Mouse (Mus musculus) adrenal gland, postnatal 25 days (tissue): Measurements from ENCODE around the gene Gm10203. TPM values are rescaled to one million over a fixed set of nuclear protein-coding genes. Genes with fewer than 3 reads are reported as not detected.
"Not testable (repeated sequence)": the region's sequence is repeated elsewhere in the genome, so short reads cannot be mapped to it uniquely, and the experiment has no call there.

Source experiments
- DNase-seq: peaks from one replicate; pipeline ENCODE4 v3.0.0; 2021; ENCODE audit warnings: mixed read lengths
- long read RNA-seq: library from polyadenylated mRNA; stranded (forward); transcript quantifications from one replicate; pipeline ENCODE4 v2.0.0, GENCODE M21; 2021
- total RNA-seq: library from RNA; stranded (reverse); gene quantifications from 2 replicates; pipeline ENCODE4 v1.2.3, GENCODE M21; 2021

Gm10203 gene
- not detected in 2 replicates for total RNA-seq
- long read RNA-seq, result 0 reads

DNA sequence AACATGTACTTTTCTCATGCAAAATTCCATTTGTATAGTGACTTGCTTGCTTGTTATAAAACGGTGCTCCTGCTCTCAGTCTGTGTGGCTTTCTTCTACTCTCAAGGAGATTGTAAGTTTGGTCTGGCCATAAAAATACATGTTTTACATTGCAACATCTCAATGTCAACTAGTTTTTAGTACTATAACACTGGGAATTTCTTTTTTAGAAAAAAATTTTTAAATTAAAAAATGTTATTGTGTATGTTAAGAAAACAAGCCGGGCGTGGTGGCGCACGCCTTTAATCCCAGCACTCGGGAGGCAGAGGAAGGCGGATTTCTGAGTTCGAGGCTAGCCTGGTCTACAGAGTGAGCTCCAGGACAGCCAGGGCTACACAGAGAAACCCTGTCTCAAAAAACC, at the start of gene Gm10203:
TSS of gene Gm10203 (plus strand) at position 301 of the 400 bp plus-strand sequence.
- not testable (repeated sequence) for DNase-seq

DNA sequence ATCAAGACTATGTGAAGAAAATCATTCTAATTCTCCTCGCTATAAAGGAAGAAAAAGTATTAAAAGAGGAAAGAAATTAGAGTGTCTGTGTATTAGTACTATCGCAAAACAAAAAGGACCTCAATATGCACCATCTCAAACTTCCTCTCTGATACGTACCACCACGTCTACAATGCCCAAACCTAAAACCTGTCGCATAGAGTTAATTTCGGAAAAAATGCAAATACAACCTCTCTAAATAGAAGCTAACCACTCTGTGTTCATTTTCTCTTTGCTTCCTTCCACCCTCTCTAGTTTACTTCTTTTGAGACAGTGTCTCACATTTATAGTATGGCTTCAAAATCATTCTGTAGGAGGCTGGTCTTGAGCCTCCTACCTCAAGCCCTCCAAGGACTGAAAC, 37.6 kb upstream of the Gm10203 start:
- no peak for DNase-seq

- no peak for DNase-seq
These were observed 36.5 kb upstream of the Gm10203 start for GRCm38 (mm10) chr6:149093465-149093864.

DNA sequence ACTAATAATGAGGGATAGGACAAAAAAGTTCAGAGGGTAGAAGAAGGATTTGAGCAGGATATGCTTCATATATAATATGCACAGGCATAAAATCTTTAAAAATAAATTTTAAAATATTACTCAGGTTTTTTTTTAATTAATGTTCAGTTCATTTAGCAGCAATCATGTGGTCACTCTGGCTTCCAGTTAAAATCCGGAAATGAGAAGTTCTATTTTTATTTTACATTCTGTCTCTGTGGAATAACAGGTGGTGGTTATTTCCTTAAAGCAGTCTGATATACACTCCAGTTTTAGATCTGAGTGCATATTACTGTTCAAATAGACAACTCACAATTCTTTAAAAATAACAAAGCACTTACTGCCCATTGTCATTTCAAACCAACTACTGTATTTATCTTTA, 35.4 kb upstream of the Gm10203 start:
- DNase-seq, result no peak

DNA sequence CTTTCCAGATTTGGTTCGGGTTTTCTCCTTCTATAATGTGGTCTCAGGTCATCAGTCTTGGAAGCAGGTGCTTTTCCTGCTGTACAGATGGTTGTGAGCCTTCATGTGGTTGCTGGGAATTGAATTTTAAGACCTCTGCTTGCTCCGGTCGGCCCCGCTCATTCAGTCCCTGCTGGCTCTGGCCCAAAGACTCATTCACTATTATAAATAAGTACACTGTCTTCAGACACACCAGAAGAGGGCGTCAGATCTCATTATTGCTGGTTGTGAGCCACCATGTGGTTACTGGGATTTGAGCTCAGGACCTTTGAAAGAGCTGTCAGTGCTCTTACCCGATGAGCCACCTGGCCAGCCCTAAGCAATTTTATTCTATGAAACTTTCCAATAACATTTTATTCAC, 34.6 kb upstream of the Gm10203 start:
- DNase-seq, result no peak

DNA sequence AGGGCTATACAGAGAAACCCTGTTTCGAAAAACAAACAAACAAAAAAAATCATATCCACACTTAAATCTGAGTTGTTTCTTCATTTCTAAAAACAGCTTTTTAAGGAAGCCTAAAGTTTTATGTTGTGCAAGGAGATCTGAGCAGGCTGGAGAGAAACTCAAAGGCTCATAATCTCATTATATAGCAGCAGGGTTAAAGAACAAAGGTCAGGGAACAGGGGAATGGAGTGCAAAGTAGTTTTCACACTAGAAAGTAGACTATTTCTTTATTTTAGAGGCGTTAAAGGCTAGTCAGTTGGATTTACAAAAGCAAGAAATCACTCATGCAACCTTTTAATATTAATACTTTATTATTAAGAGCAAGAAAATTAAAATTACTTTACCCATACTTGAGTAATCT, 33.7 kb upstream of the Gm10203 start:
- DNase-seq, result no peak

DNA sequence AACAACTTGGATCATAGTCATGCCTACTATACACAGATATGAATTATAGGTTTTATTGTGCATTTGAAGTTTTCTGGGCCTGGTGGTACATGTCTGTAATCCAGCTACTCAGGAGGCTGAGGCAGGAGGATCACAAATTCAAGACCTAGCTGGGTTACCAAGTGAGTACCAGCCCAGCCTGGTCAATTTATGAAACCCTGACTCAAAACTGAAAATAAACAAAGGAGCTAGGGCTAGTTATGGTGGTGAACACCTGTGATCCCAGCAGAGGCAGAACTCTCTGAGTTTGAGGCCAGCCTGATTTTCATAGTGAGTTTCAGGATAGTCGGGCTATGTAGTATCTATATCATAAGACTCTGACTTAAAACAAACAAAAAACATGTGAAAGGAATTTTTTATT, 32.7 kb upstream of the Gm10203 start:
- DNase-seq, result no peak

DNA sequence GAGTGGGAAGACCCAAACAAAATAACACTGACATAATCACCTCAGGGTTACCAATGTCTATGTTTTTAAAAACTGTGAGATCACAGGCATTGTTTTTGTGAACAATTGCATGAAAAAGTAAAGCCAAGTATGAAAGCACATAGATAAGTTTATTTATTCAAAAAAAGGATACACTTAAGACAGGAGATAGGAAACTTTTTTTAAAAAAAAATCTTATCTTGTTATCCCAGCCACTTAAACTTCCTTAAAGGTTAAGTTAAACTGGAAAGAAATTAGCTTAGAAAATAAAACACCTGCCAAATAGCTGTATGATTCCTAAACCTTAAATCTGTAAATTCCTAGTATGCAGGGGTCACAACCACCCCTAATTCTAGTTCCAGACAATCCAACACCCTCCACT, 31.0 kb upstream of the Gm10203 start:
- no peak for DNase-seq

- peak; percentile 64 for DNase-seq
These were observed 29.5 kb upstream of the Gm10203 start for GRCm38 (mm10) chr6:149100174-149101075.

GRCm38 (mm10) chr6:149101076-149101942, 28.7 kb upstream of the Gm10203 start, which contains the start of gene Dennd5b:
Gene Dennd5b, minus strand, starts transcription at chr6:149101680.
- peak; percentile 92 for DNase-seq

- DNase-seq, result no peak
These were observed 28.1 kb upstream of the Gm10203 start for GRCm38 (mm10) chr6:149101943-149102243.

GRCm38 (mm10) chr6:149103451-149103850, 26.5 kb upstream of the Gm10203 start:
- DNase-seq, result no peak

DNA sequence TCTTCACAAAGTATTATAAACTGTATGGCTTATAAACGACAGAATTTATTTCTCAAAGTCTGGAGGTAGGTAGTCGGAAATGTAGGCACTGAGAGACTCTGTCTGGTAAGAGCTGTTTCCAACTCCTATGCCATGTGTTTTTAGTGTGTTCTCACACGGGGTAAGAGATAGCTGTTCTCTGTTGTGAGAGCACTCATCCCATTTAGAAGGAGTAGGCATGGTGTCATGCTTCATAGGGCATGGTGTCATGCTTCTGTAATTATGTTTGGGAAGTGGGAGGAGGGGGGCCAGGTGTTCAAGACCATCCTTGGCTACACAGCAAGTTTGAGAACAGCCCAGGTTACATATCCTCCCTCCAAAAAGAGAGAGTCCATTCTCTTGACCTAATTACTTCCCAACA, 22.4 kb upstream of the Gm10203 start:
- DNase-seq, result no peak

DNA sequence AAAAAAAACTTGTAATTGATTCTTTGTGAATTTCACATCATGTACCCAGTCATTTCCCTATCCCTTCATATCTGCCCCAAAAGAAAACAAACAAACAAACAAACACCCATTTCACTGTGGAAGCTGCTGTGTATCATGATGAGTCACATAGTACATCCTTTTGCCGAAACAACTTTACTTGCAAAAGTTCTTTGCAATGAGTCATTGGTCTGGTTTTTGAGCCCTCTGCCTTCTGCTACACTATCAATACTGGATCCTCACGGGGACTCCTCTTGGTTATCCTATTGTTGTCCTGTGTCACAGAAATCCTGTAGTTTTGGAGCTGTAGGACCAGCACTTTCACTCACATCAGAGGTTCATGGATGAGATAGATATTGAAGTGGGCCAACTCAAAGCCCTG, 21.1 kb upstream of the Gm10203 start:
- no peak for DNase-seq

- no peak for DNase-seq
These were observed 13.0 kb upstream of the Gm10203 start for GRCm38 (mm10) chr6:149116992-149117391.

DNA sequence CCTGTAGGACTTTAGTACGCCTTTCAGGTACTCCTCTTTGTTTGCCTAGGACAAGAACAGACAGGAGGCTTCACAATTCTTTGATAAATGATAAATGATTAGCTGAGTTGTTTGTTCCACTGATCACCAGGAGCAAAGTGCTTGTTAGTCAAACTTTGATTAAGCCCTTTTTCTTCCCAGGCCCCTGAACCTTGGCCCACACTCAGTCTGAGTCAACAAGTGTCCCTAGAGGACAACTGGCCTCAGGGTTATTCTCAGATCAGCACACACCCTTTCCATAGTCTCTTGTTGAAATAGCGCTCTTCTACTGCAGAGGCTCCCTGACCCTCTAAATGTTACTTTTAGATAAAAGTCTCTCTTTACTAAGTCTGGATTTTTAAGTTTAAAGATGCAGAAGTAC, 11.0 kb upstream of the Gm10203 start:
- peak; percentile 20 for DNase-seq

DNA sequence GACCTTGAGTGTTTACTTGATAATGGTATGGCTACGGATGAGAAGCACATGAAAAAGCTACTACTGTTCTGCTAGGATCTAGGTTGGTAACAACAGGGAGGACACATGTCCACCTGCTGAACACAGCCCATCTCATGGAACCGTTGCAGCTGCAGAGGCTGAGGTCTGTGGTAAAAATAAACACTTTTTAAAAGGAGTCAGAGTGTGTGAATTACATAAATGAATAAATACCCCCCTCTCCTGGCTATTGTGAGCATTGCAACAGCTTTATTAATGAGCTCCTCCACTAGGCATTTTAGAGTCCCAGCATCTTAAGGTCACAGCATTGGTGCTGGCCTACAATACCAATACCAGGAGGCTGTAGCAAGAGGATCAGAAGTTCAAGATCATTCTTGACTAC, 10.1 kb upstream of the Gm10203 start:
- no peak for DNase-seq

GRCm38 (mm10) chr6:149123042-149123441, 6.9 kb upstream of the Gm10203 start:
- no peak for DNase-seq

DNA sequence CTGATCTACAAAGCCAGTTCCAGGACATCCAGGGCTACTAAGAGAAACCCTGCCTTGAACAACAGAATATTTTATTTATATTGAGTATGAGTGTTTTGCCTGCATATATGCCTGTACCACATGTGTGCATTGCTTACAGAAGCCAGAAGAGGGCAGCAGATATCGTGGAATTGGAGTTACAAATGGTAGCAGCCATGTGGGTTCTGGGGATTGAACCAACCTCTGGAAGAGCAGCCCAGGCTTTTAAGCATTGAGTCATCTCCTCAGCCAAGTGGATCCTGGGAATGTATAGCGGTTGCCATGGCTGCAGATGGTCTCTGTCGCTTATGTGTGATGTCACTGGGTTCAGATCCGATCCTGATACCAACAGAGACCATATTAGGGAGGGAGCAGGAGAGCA, 3.3 kb upstream of the Gm10203 start:
- DNase-seq, result peak; percentile 20

- DNase-seq, result no peak
These were observed 1.1 kb downstream of the Gm10203 start for GRCm38 (mm10) chr6:149131111-149131510.

DNA sequence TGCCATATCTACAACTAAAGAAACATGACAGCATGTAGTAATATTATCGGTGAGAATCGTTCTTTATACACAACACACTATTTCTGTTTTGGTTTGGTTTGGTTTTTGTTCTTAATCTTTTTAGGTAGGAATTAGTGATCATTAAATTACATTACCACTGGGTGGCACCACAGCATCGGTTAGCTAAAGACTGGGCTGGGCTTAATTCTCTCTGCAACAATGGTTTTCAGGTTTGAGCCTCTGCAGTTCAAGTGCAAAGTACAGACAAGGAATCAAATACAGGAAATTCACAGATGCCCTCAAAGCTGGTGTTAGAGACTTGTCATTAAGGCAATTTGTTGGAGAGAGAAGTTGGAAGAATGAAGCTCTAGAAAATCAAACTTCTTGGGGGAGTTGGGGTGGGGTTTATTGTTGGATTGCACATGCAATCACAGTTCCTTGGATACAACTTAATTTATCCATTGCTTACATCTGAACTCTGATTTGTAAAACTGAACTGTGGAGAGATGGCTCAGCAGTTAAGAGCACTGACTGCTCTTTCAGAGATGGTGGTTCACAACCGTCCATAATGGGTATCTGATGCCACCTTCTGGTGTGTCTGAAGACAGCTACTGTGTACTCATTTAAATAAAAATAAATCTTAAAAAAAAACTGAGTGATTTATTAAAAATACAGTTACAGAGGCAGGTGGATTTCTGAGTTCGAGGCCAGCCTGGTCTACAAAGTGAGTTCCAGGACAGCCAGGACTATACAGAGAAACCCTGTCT, 2.5 kb downstream of the Gm10203 start:
- peak; percentile 25 for DNase-seq

- DNase-seq, result no peak
These were observed 4.6 kb downstream of the Gm10203 start for GRCm38 (mm10) chr6:149134391-149135150.
